Mouse (Mus musculus) spleen, postnatal 4 days (tissue): ENCODE measurements around the gene Macrod2.

ENCODE experiments used
- DNase-seq, 2 experiments: peaks; one replicate each; pipeline ENCODE4 v3.0.0; 2022; ENCODE audit warnings: low spot score in 2 of 2

Macrod2 gene

DNA sequence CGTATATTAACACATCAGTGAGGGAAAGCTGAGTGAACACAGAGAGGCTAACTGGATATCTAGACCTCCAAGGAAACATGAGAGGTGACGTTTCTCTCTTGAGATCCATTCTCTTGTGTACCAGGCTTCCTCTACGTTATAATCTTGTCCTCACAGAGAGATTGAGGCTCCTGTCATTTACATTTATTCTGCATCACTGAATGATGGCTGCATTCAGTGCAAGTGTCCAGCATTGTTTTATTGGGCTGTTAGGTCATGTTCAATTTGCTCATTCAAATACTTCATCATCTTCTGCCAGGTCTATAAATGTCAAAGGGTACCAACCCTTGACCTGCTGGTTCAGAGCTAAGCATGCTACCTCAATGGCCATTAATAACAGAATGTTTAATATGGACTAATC lies 1302.4 kb downstream of the Macrod2 start:
- no peak for DNase-seq

- DNase-seq = no peak
Measured at GRCm38 (mm10) chr2:141698320-141698719, 1303.2 kb downstream of the Macrod2 start.

GRCm38 (mm10) chr2:141700759-141701452 lies 1305.8 kb downstream of the Macrod2 start:
- no peak for DNase-seq

- DNase-seq = no peak
Measured at GRCm38 (mm10) chr2:141711785-141712184, 1316.7 kb downstream of the Macrod2 start.

GRCm38 (mm10) chr2:141712265-141712664 lies 1317.2 kb downstream of the Macrod2 start:
- DNase-seq = no peak

- DNase-seq = no peak
Measured at GRCm38 (mm10) chr2:141715061-141715460, 1320.0 kb downstream of the Macrod2 start.

DNA sequence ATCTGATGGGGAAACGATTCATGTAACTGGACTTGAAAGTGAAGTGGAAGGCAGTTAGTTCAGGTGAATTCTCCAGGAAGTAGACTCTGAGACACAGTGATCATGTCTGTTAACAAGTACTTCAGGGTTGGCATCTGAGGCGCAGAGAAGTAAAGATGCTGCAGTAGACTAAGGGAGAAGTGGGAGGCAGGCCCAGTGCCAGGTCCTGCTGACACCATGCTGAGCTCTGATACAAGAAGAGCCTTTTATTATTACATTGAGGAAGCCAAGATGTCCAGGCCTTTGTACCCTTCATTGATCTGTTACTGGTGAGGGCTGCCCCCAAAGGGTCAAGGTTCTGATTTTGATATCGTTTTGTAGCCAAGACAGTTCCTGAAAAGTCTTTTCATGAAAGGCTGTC lies 1327.4 kb downstream of the Macrod2 start:
- no peak for DNase-seq

DNA sequence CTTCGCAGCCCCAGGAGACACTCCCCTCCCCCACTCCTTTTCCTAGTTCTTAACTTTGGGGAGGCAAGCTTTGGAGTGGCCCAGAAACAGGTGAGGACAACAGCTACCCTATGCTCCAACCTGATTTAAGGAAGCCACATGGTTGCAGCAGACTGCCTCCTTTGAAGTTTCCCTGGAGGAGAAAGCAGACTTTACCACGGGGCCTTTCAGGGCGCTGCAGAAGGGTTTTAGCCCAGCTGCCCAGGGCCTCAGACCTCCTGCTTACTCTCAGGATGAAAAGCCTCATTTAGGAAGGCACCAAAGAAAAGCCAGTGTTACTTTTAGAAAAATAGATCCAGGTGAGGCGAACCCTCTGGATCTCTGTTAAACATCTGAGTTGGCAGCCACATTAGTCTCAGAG lies 1333.9 kb downstream of the Macrod2 start:
- no peak for DNase-seq

GRCm38 (mm10) chr2:141736685-141737456 lies 1341.8 kb downstream of the Macrod2 start:
- no peak for DNase-seq

- DNase-seq = no peak
Measured at GRCm38 (mm10) chr2:141738702-141739101, 1343.6 kb downstream of the Macrod2 start.

- no peak for DNase-seq
Measured at GRCm38 (mm10) chr2:141740318-141740717, 1345.2 kb downstream of the Macrod2 start.

DNA sequence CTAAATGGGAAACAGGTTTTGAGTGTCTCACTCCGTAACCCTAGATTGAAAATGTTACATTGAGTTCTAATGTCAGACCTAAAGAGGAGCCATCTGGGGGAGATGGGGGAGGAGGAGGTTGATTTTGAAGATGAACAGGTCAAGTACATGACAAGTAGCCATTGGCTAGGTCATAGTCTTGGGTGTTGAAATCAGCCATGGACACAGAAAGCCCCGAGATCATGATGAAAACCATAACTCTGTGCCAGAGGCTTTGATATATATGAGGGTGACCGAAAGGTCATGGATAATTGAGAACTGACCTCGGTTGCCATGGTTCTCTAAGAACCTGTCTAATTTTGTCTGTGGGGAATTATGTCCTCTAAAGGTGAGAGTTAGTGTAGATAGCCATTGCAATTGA lies 1405.1 kb downstream of the Macrod2 start:
- no peak for DNase-seq

- DNase-seq = no peak
Measured at GRCm38 (mm10) chr2:141800909-141801308, 1405.8 kb downstream of the Macrod2 start.

- no peak for DNase-seq
Measured at GRCm38 (mm10) chr2:141816266-141816665, 1421.2 kb downstream of the Macrod2 start.

DNA sequence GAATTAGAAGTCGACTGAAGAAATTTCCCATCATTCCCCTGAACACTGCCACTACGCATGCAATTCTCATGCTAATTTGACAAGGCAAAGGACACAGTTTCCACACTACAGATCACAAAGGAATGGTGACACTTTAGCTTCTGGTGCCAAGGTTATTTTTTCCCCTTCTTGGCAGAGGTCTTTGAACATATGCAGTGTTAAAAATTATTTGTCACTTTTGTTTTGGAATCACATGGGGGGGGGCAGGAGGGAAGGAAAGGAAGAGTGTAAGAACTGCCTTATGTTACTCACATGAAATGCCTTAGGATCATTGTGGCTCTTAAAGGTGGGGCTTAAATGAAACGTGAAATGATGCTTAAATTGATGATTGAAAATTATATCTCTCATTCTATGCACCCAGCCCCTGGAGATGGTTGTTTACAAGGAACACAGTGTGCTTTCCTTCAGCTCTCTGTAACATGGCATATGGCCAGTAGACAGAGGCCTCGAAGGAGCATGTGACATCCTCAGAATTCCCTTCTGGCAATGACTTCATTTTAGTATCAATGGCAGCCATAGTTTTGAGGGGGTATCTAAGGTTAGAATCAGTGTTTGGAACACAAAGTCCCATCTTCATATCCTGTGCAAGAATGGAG lies 1422.6 kb downstream of the Macrod2 start:
- DNase-seq = no peak

DNA sequence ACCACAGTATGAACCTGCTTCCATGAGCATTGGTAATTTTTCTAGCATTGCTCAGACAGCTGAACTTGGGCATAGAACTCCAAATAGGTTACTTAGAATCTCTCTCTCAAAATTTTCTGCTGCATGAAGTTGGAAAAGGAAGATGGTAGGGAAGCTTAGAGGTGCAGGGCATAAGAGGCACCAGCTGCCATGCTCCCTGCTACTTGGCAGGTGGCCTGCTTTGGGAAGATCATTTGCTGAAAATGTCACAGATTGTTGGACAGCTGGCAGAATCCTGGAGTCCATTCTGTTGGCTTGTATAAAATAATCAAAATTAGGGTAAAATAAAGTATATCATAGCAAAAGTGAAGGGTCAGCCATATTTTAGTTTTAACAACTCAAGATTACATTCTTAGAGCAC lies 1425.7 kb downstream of the Macrod2 start:
- no peak for DNase-seq

- no peak for DNase-seq
Measured at GRCm38 (mm10) chr2:141825606-141826495, 1430.7 kb downstream of the Macrod2 start.

- no peak for DNase-seq
Measured at GRCm38 (mm10) chr2:141830496-141830895, 1435.4 kb downstream of the Macrod2 start.

- DNase-seq = no peak
Measured at GRCm38 (mm10) chr2:141831515-141831914, 1436.4 kb downstream of the Macrod2 start.

DNA sequence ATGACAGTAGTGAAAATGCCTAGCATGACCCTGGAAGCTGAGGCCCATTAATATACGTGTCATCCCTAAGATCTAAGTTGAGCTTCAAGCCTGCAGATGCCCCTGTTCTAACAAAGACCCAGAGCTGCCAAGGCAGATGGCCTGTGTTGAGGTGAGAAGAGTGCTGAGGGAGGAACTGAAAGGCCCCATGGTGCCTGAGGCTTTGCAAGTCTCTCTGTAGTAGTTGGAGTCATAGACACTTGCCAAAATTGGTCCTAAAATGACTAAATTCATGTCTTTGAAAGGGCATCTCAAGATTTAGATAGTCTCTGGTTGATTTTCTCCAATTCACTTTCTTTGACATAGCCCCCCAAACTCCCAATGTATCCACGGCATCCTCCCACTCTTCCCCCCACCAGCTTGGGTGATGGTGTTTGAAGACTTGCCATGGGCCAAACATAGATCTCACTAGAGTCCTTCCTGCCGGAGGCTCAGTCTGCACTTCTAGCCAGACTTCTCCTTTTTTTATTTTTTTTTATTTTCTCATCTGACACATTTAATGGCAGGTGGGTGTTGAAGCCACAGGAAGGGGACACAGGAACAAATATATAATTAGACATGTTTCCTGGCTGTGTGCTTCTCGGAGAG lies 1439.2 kb downstream of the Macrod2 start:
- DNase-seq = no peak
